Mouse (Mus musculus) ES-E14 (cell line): ENCODE data around the gene Zfp119a. TPM values are rescaled to one million over a fixed set of nuclear protein-coding genes. Genes with fewer than 3 reads are reported as not detected.
"Not testable (repeated sequence)": the region's sequence is repeated elsewhere in the genome, so short reads cannot be mapped to it uniquely, and the experiment has no call there.

Experiments used
- DNase-seq: peaks from one replicate; pipeline ENCODE4 v3.0.0-alpha.2; 2013; ENCODE audit warnings: low read depth, low spot score
- H3K27ac ChIP-seq: 2 replicates; pipeline ENCODE4 v1.5.1; 2012; ENCODE audit warnings: low read depth, mild to moderate bottlenecking, low read length, moderate library complexity, mixed read lengths; ENCODE audit not compliant: poor library complexity, insufficient read depth, severe bottlenecking
- H3K36me3 ChIP-seq: 2 replicates; pipeline ENCODE4 v1.6.1; 2012; ENCODE audit warnings: mild to moderate bottlenecking, low read length, moderate library complexity, mixed read lengths; ENCODE audit not compliant: control insufficient read depth, poor library complexity, insufficient read depth, severe bottlenecking
- H3K4me1 ChIP-seq, 2 experiments: fragments of 150-350 bp in 1 of 2; sonication (generic) in 1 of 2; 2 replicates each; pipeline ENCODE4 v1.6.1; 2012; ENCODE audit warnings: low read length in 2 of 2, mild to moderate bottlenecking in 1 of 2, mixed read lengths in 1 of 2; ENCODE audit not compliant: control insufficient read depth in 2 of 2, insufficient read depth in 2 of 2, poor library complexity in 1 of 2
- H3K4me3 ChIP-seq, 2 experiments: fragments of 150-350 bp in 1 of 2; sonication (generic) in 1 of 2; 2 replicates each; pipeline ENCODE4 v1.5.1; 2012; ENCODE audit warnings: low read length in 2 of 2, low read depth in 1 of 2, mild to moderate bottlenecking in 1 of 2, mixed read lengths in 1 of 2; ENCODE audit not compliant: insufficient read depth in 1 of 2, poor library complexity in 1 of 2, severe bottlenecking in 1 of 2
- H3K9ac ChIP-seq: 2 replicates; pipeline ENCODE4 v1.6.1; 2012; ENCODE audit warnings: low read depth, mild to moderate bottlenecking, low read length, mixed read lengths; ENCODE audit not compliant: poor library complexity, insufficient read depth, severe bottlenecking
- H3K9me3 ChIP-seq: fragments of 150-350 bp; sonication (generic); 2 replicates; pipeline ENCODE4 v1.6.1; 2012; ENCODE audit warnings: low read depth, mild to moderate bottlenecking, low read length; ENCODE audit not compliant: control insufficient read depth, insufficient read depth
- CHD2 ChIP-seq: IDR thresholded peaks from 2 replicates; pipeline ENCODE4 v1.6.1; 2014; ENCODE audit warnings: mild to moderate bottlenecking, low read depth, low read length, inconsistent platforms
- HCFC1 ChIP-seq: IDR thresholded peaks from 2 replicates; pipeline ENCODE4 v1.6.1; 2012; ENCODE audit warnings: low read length, inconsistent platforms, borderline replicate concordance; ENCODE audit not compliant: insufficient read depth
- MAFK ChIP-seq: IDR thresholded peaks from 2 replicates; pipeline ENCODE4 v1.6.1; 2014; ENCODE audit warnings: mild to moderate bottlenecking, low read depth, low read length, inconsistent platforms; ENCODE audit not compliant: insufficient read depth
- ZC3H11A ChIP-seq: IDR thresholded peaks from 2 replicates; pipeline ENCODE4 v1.6.1; 2012; ENCODE audit warnings: low read depth, mild to moderate bottlenecking, inconsistent platforms, low read length, borderline replicate concordance
- ZNF384 ChIP-seq: IDR thresholded peaks from 2 replicates; pipeline ENCODE4 v1.6.1; 2012; ENCODE audit warnings: low read depth, low read length, inconsistent platforms
- in situ Hi-C, 2 experiments: fragments of 600-800 bp; cut with MboI; formaldehyde crosslinking; loops; one replicate each; pipeline ENCODE4 v1.15.1; 2025; ENCODE audit warnings: low sequenced_read_pairs in 2 of 2, inconsistent platforms in 1 of 2; ENCODE audit not compliant: unreplicated experiment in 2 of 2
- total RNA-seq: library from RNA; depleted of rRNA; stranded (reverse); fragments of 300-350 nt; gene quantifications from 2 replicates; pipeline ENCODE4 v1.2.3, GENCODE M21; 2012

Zfp119a gene
- total RNA-seq, 1 experiment: 5.4 TPM

DNA sequence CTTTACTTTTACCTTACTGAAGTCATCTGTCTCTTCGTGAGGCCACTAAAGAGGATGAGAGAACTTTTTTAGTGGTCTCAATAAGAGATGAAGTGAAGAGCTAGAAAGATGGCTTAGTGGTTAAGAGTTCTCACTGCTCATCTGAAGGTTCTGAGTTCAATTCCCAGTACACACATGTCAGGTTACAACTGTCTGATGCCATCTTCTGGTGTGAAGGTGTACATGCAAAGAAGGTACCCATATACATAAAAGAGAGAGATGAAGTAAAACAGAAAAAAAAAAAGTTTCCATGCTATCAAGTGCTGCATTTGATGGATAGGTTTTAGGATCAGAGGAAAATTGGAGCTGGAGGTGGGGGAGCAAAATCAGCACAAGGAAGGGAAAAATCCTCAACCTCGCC, 6.2 kb upstream of the Zfp119a start:
- H3K27ac ChIP-seq: no peak overlapping the region
- in situ Hi-C loops: no loop called here
- no peak overlapping the region for H3K4me3 ChIP-seq
- no peak for DNase-seq
- H3K4me1 ChIP-seq: peaks cover 0 to 3% of the 10 kb centered on the region in 2 experiments; a peak in 1 of 4 replicates
- no peak overlapping the region for H3K9ac ChIP-seq
- no peaks in the 10 kb centered on the region for H3K9me3 ChIP-seq
- TF ChIP-seq ZC3H11A (no peak), MAFK (no peak), CHD2 (no peak), HCFC1 (no peak), ZNF384 (no peak)
- H3K36me3 ChIP-seq: no peaks in the 10 kb centered on the region

GRCm38 (mm10) chr17:55883631-55884030, 4.9 kb upstream of the Zfp119a start:
- Histone ChIP-seq H3K36me3 (no peaks in the 10 kb centered on the region), H3K4me3 (no peak overlapping the region), H3K9ac (no peak overlapping the region), H3K27ac (no peak overlapping the region), H3K4me1 (peaks cover 0 to 3% of the 10 kb centered on the region in 2 experiments; a peak in 1 of 4 replicates), H3K9me3 (no peaks in the 10 kb centered on the region)
- in situ Hi-C loops: no loop called here
- no peak for TF ChIP-seq MAFK
- TF ChIP-seq HCFC1: no peak
- no peak for TF ChIP-seq CHD2
- no peak for TF ChIP-seq ZC3H11A
- no peak for TF ChIP-seq ZNF384
- no peak for DNase-seq

GRCm38 (mm10) chr17:55878282-55878635, 471 bp downstream of the Zfp119a start:
- Histone ChIP-seq H3K4me3 (peak overlapping the region; percentile 69 to 83), H3K9ac (peak overlapping the region; percentile 80), H3K27ac (peak overlapping the region; percentile 69; the same call in 1 of the 2 replicates)
- H3K9me3 ChIP-seq, H3K36me3 ChIP-seq, H3K4me1 ChIP-seq, in situ Hi-C loops, DNase-seq: not testable (repeated sequence)

GRCm38 (mm10) chr17:55877184-55877583, 1.5 kb downstream of the Zfp119a start:
- Histone ChIP-seq H3K4me1 (no peaks in the 10 kb centered on the region), H3K4me3 (no peak overlapping the region), H3K36me3 (peaks cover 4% of the 10 kb centered on the region; the same call in 1 of the 2 replicates), H3K9me3 (no peaks in the 10 kb centered on the region), H3K27ac (no peak overlapping the region), H3K9ac (no peak overlapping the region)
- no peak for DNase-seq
- in situ Hi-C loops: no loop called here
- TF ChIP-seq ZNF384 (no peak), MAFK (no peak), CHD2 (no peak), ZC3H11A (no peak), HCFC1 (no peak)

DNA sequence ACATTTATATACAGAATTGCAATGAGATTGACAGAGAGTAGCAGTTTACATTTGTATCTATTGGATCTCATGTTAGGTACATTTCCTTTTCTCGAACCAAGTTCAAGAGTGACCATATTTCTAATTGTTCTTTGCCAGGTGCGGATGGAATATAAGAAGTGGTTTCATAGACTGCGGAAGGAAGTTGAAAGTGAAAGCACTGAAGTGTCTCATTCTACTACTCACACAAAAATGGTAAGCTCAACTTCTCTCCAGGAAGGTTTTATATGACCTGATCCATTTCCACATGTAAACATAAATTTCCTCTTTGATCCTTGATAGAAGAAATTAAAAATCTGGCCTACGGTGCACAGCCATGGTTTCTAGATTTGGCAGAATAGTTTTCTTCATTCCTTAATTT, 35.7 kb downstream of the Zfp119a start:
- in situ Hi-C loops: no loop called here
- no peak for DNase-seq
- no peak overlapping the region for H3K9ac ChIP-seq
- H3K27ac ChIP-seq: no peak overlapping the region
- H3K4me3 ChIP-seq: no peak overlapping the region
- TF ChIP-seq ZC3H11A: no peak
- no peak for TF ChIP-seq ZNF384
- TF ChIP-seq HCFC1: no peak
- TF ChIP-seq MAFK: no peak
- no peak for TF ChIP-seq CHD2
- no peaks in the 10 kb centered on the region for H3K36me3 ChIP-seq
- H3K9me3 ChIP-seq: no peaks in the 10 kb centered on the region
- no peaks in the 10 kb centered on the region for H3K4me1 ChIP-seq
